ENCODE assay signal across 14 mouse cellular contexts in the genomic region with DNA sequence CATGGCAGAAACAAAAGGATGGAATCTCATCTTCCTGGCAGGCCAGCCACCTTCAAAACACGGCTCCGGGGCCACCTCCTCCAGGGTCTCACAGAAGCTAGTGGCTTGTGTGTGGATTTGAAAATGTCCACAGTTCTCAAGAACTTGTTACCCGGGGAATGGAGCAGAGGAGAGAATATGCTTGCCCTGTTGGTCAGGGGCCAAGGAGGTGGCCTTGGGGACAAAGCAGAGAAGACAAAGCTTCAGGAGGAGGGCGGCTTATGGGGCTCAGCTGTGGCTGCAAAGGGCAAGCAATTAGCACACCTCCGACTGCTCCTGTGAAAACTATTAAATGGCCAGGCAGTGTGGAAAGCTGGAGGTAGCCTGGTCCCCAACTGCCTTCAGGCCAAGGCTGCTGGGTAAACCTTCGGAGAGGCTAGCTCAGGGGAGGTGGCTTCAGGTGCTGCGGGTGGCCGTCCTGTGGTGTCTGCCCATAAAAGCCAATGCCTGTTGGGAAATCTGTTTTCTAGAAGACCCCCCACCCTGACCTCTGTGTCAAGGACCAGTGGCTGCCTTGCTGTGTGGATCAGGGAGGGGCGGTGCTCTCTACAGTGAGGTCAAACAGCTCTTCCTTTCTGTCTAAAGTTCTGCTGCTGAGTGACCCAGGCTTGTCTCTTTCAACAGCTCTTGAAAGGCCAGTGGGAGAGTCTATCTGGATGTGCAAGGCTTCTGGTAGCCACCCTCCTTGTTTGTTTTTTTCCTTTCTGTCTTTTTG. TPM values are rescaled to one million over a fixed set of nuclear protein-coding genes. Genes with fewer than 3 reads are reported as not detected.
A peak's percentile ranks its signal among the peaks of the same experiment; 100 is the strongest.
DNase-seq lines count a peak whose midpoint lies in the region; ATAC-seq and TF ChIP-seq lines count a peak whose summit lies in the region.
"Had no signal": no experiment of that assay in that cellular context is flagged by ENCODE, and none has a peak within 500 bp of the region (broad histone marks: within the 10 kb centered on the region; RNA-seq: fewer than 3 reads in every experiment).

No protein-coding gene starts in this region.

- WGBS in limb, embryonic 11.5 days = 47% methylated on average over 9 of the region's 9 CpGs

- peaks cover 22% of the 10 kb centered on the region for H3K4me1 ChIP-seq in limb, embryonic 11.5 days (ENCODE audit: control insufficient read depth, insufficient read depth, low read length)

- no peak for ATAC-seq in limb, embryonic 11.5 days (ENCODE audit: insufficient number of reproducible peaks, low FRiP score, low TSS enrichment, low read depth)

- H3K9ac ChIP-seq in limb, embryonic 11.5 days (ENCODE audit: low read length) = 0 out of 2 replicates have a peak overlapping the region, but pooled peaks have one; percentile 12
- H3K9ac ChIP-seq: hindbrain, embryonic 13.5 days had no signal

- H3K4me2 ChIP-seq in limb, embryonic 11.5 days (ENCODE audit: low read depth, severe bottlenecking) = no peak overlapping the region
- H3K4me2 ChIP-seq: hindbrain, embryonic 13.5 days had no signal

- H3K36me3 ChIP-seq in limb, embryonic 11.5 days (ENCODE audit: control insufficient read depth, insufficient read depth, low read length) = no peaks in the 10 kb centered on the region
- H3K36me3 ChIP-seq: hindbrain, embryonic 13.5 days had no signal

- peak; percentile 57 for DNase-seq in adrenal gland, adult 2 months
- DNase-seq in adrenal gland, postnatal 4 days (ENCODE audit: low spot score in 2 of 2) = no peak
- no peak for DNase-seq in layer of hippocampus, adult 2 months (ENCODE audit: low spot score in 2 of 2)
- no peak for DNase-seq in layer of hippocampus, adult 18-20 months (ENCODE audit: low spot score in 2 of 2)
- peak; percentile 56 for DNase-seq in adrenal gland, postnatal 14 days
- DNase-seq in limb, embryonic 11.5 days (ENCODE audit: low spot score) = peak; percentile 46
- DNase-seq in urinary bladder, postnatal 36 days (ENCODE audit: low spot score in 2 of 2) = no peak
- DNase-seq in yolk sac, embryonic 10.5 days (ENCODE audit: low spot score) = no peak
- DNase-seq: cerebellum, postnatal 10 days; heart, adult 18-20 months; kidney, adult 11 months; kidney, postnatal 14 days; thymus, postnatal 25 days had no signal

- no peaks in the 10 kb centered on the region for H3K27me3 ChIP-seq in limb, embryonic 11.5 days (ENCODE audit: control insufficient read depth, insufficient read depth, low read length)

- H3K9me3 ChIP-seq in limb, embryonic 11.5 days (ENCODE audit: control insufficient read depth, low read length) = no peaks in the 10 kb centered on the region
- H3K9me3 ChIP-seq: hindbrain, embryonic 13.5 days had no signal

- no peak for TF ChIP-seq CTCF in layer of hippocampus, adult 2 months (conservative IDR thresholded peaks at IDR 0.05)

- H3K4me3 ChIP-seq in layer of hippocampus, adult 2 months = no peak overlapping the region
- H3K4me3 ChIP-seq in limb, embryonic 11.5 days (ENCODE audit: low read depth, low read length) = no peak overlapping the region
- H3K4me3 ChIP-seq: hindbrain, embryonic 13.5 days had no signal

- H3K27ac ChIP-seq in layer of hippocampus, adult 2 months = peak overlapping the region; percentile 93
- H3K27ac ChIP-seq in limb, embryonic 11.5 days (replicated peaks; ENCODE audit: low read depth, low read length) = peak overlapping the region; percentile 68; the same call in 1 of the 2 replicates
- H3K27ac ChIP-seq: hindbrain, embryonic 13.5 days had no signal

RNA-seq across cellular contexts. Expression of a gene that starts 26.9 kb away (rescaled TPM):
- 10 to 100 TPM; 17.5 to 19.2 TPM for total RNA-seq in adrenal gland, adult 2 months (2021)
- 8.3 and 9.4 TPM in 2 replicates for polyA plus RNA-seq in adrenal gland, adult 2 months (2012; rRNA removed)
- 10 to 100 TPM; 44.6 to 45.9 TPM for total RNA-seq in adrenal gland, postnatal 4 days (2021)
- 10 to 100 TPM; 29.9 to 34.0 TPM for total RNA-seq in layer of hippocampus, adult 2 months (2021)
- total RNA-seq in layer of hippocampus, adult 18-20 months (2021) = 10 to 100 TPM; 28.8 to 29.5 TPM
- total RNA-seq in adrenal gland, postnatal 14 days (2021) = 26.6 and 40.0 TPM in 2 replicates
- polyA plus RNA-seq in limb, embryonic 11.5 days (2014; fragmentation: Nextera tagmentation; extraction: Ambion mirVana) = 6.1 and 9.4 TPM in 2 replicates

Comparison
In these comparisons a context has a peak if more than half of its experiments do, and no peak if none do; other contexts are left out.
1. DNase-seq: peak in adrenal gland, adult 2 months (single experiment), adrenal gland, postnatal 14 days (single experiment) and limb, embryonic 11.5 days (single experiment); none in adrenal gland, postnatal 4 days (0 of 2), layer of hippocampus, adult 2 months (0 of 2), layer of hippocampus, adult 18-20 months (0 of 2), urinary bladder, postnatal 36 days (0 of 2) and yolk sac, embryonic 10.5 days (single experiment).